Mouse (Mus musculus): ENCODE results near the gene Rnf41.

Gene Rnf41

GRCm38 (mm10) chr10:128486370-128486769, 74.9 kb downstream of the Rnf41 start:
- DNase-seq (ENCODE audit: low read depth, low spot score), result no peak

GRCm38 (mm10) chr10:128487861-128488712, 76.6 kb downstream of the Rnf41 start:
- DNase-seq (ENCODE audit: low read depth, low spot score), result no peak

- no peak for DNase-seq (ENCODE audit: low read depth, low spot score)
Observed at GRCm38 (mm10) chr10:128488776-128489175, 77.3 kb downstream of the Rnf41 start.

- no peak for DNase-seq (ENCODE audit: low read depth, low spot score)
Observed at GRCm38 (mm10) chr10:128489380-128489779, 77.9 kb downstream of the Rnf41 start.

GRCm38 (mm10) chr10:128489785-128490184, 78.3 kb downstream of the Rnf41 start:
- no peak for DNase-seq (ENCODE audit: low read depth, low spot score)

GRCm38 (mm10) chr10:128490232-128490631, 78.8 kb downstream of the Rnf41 start:
- DNase-seq (ENCODE audit: low read depth, low spot score), result no peak

GRCm38 (mm10) chr10:128490912-128491311, 79.5 kb downstream of the Rnf41 start:
- DNase-seq (ENCODE audit: low read depth, low spot score), result no peak
